Mouse (Mus musculus): Measurements from ENCODE around the gene Gfra1.

The Gfra1 gene

GRCm38 (mm10) chr19:58455496-58456061 is at the start of gene Gfra1:
Gene Gfra1, minus strand, starts transcription at chr19:58455909.
- DNase-seq (ENCODE audit: low read depth in 2 of 2, low spot score in 2 of 2) = no peak

- DNase-seq (ENCODE audit: low read depth in 2 of 2, low spot score in 2 of 2) = no peak
These were observed 44.3 kb upstream of the Gfra1 start for GRCm38 (mm10) chr19:58500049-58500448.

- no peak for DNase-seq (ENCODE audit: low read depth in 2 of 2, low spot score in 2 of 2)
These were observed 43.8 kb upstream of the Gfra1 start for GRCm38 (mm10) chr19:58499420-58499966.

GRCm38 (mm10) chr19:58497106-58497505 is 41.4 kb upstream of the Gfra1 start:
- DNase-seq (ENCODE audit: low read depth in 2 of 2, low spot score in 2 of 2) = no peak

- no peak for DNase-seq (ENCODE audit: low read depth in 2 of 2, low spot score in 2 of 2)
These were observed 31.0 kb upstream of the Gfra1 start for GRCm38 (mm10) chr19:58486686-58487085.

- DNase-seq (ENCODE audit: low read depth in 2 of 2, low spot score in 2 of 2) = no peak
These were observed 26.8 kb upstream of the Gfra1 start for GRCm38 (mm10) chr19:58482373-58482977.

GRCm38 (mm10) chr19:58474251-58474650 is 18.5 kb upstream of the Gfra1 start:
- no peak for DNase-seq (ENCODE audit: low read depth in 2 of 2, low spot score in 2 of 2)

- peak; percentile 55 to 62 for DNase-seq (ENCODE audit: low read depth in 2 of 2, low spot score in 2 of 2)
These were observed 13.7 kb upstream of the Gfra1 start for GRCm38 (mm10) chr19:58469421-58469820.

- no peak for DNase-seq (ENCODE audit: low read depth in 2 of 2, low spot score in 2 of 2)
These were observed 12.6 kb upstream of the Gfra1 start for GRCm38 (mm10) chr19:58468331-58468730.

- DNase-seq (ENCODE audit: low read depth in 2 of 2, low spot score in 2 of 2) = no peak
These were observed 8.0 kb upstream of the Gfra1 start for GRCm38 (mm10) chr19:58463755-58464154.

GRCm38 (mm10) chr19:58460361-58461022 is 4.8 kb upstream of the Gfra1 start:
- no peak for DNase-seq (ENCODE audit: low read depth in 2 of 2, low spot score in 2 of 2)

- DNase-seq (ENCODE audit: low read depth in 2 of 2, low spot score in 2 of 2) = no peak
These were observed 867 bp upstream of the Gfra1 start for GRCm38 (mm10) chr19:58456491-58457061.

GRCm38 (mm10) chr19:58455061-58455495 is 631 bp downstream of the Gfra1 start:
- no peak for DNase-seq (ENCODE audit: low read depth in 2 of 2, low spot score in 2 of 2)

- DNase-seq (ENCODE audit: low read depth in 2 of 2, low spot score in 2 of 2) = peak in 1 of 2 experiments; percentile 9
These were observed 1.2 kb downstream of the Gfra1 start for GRCm38 (mm10) chr19:58454261-58455060.

- no peak for DNase-seq (ENCODE audit: low read depth in 2 of 2, low spot score in 2 of 2)
These were observed 2.1 kb downstream of the Gfra1 start for GRCm38 (mm10) chr19:58453581-58453980.

- DNase-seq (ENCODE audit: low read depth in 2 of 2, low spot score in 2 of 2) = no peak
These were observed 2.7 kb downstream of the Gfra1 start for GRCm38 (mm10) chr19:58452941-58453551.

- DNase-seq (ENCODE audit: low read depth in 2 of 2, low spot score in 2 of 2) = no peak
These were observed 3.4 kb downstream of the Gfra1 start for GRCm38 (mm10) chr19:58452178-58452819.

GRCm38 (mm10) chr19:58451323-58451722 is 4.4 kb downstream of the Gfra1 start:
- no peak for DNase-seq (ENCODE audit: low read depth in 2 of 2, low spot score in 2 of 2)

GRCm38 (mm10) chr19:58450716-58451115 is 5.0 kb downstream of the Gfra1 start:
- no peak for DNase-seq (ENCODE audit: low read depth in 2 of 2, low spot score in 2 of 2)

Measured in CD8-positive naive resting alpha-beta T cell, adult 2 months (primary cell).